Mouse (Mus musculus) left cerebral cortex, adult 18-20 months (tissue): ENCODE data around the gene Map2k6. TPM values are rescaled to one million over a fixed set of nuclear protein-coding genes. Genes with fewer than 3 reads are reported as not detected.
A peak's percentile ranks its signal among the peaks of the same experiment; 100 is the strongest.

ENCODE experiments used
- DNase-seq, 2 experiments: peaks; one replicate each; pipeline ENCODE4 v3.0.0; 2021 to 2022; ENCODE audit warnings: low spot score in 2 of 2, mixed read lengths in 1 of 2
- total RNA-seq, 2 experiments: library from RNA; stranded (reverse); gene quantifications; 2 replicates each; pipeline ENCODE4 v1.2.3; 2021

Gene Map2k6
- total RNA-seq, 2 experiments from 2014 or later: 22.0 to 23.2 TPM

DNA sequence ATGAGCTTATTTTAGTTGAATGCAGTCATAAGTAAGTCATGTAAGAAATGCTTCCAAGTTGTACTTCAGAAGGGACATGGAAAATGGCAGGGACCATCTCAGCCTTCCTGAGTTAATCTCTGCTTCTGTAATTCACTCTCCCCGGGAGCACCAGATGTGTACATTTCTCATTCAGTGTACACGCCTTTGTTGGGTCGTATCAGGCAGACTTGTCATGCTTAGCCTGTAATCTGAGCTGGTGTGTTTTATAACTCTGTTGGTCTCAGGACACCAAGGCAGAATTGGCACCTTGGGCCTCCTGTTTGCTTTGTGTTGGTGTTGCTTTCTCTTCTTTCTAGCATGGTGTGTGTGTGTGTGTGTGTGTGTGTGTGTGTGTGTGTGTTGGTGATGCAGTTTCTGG, 3.7 kb downstream of the Map2k6 start:
- DNase-seq: no peak

DNA sequence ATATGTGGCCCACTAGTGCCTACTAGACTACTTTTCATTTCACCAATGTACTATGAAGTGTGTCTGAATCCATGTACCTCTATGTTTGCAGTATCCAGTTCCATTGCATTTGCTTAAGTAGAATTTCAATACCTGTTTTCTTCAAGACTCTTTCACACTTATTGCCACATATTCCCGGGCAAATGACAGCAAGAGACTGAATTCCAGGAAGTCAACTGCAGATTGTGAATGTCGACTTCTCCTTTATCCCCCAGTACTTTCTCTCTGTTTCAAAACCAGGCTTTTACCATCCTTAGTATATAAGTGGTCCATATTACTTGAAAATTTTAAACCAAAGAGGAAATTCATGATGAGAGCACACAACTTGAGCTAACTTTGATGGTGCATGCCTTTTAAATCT, 4.7 kb downstream of the Map2k6 start:
- no peak for DNase-seq

DNA sequence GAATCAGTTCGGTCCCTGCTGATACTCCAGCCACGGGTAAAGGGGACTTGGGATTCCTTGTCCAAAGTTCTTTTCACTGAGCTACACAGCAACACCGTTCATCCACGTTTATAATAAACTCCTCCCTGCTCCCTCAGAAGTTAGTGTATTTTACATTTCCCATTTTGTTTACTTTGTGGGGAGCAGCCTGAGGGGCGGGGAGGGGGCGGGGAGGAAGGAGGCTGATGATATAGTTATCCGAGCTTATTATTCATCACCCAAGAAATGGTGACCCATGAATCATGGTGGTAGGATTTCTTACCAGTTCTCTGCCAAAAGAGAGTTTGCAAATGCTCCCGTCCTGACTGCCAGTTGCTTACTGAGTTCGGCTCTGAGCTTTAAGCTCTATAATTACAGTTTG, 6.7 kb downstream of the Map2k6 start:
- DNase-seq: no peak

DNA sequence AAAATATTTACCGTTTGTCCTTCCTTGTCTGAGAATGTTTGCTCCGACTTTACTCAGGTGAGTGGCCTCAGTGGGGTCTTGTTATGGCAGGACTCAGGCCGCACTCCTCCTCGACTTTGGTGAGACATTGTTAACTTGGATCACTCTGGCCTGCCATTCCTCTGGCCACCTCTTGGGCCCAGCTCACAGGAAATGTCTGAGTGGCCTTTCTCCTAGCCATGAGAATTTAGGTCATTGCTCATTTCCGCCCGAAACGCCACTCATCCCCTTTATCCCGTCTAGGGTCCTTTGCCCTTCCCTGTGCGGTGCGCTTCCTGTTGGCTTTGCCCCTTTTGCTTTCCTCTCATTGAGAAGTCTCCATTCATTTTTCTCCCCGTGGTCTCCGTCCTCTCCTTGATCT, 10.2 kb downstream of the Map2k6 start:
- no peak for DNase-seq

- DNase-seq: no peak
These were observed 10.9 kb downstream of the Map2k6 start for GRCm38 (mm10) chr11:110409776-110410175.

DNA sequence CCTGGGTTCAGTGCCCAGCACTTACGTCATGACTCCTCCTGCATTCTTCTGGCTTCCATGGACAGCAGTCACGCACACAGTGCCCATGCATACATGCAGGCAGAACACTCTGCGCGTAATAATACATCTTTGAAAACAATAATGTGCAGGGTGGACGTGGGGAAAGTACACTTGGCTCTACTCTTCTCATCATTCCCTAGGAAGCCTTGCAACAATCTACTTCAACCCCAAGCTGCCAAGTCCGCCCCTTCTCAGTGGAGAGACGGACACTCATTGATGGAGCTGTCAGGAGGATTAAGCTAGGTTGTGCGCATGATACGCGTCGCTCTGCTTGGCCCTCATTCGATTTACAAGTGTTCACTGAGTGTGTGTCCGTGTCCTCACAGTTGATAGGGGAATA, 12.7 kb downstream of the Map2k6 start:
- no peak for DNase-seq

- no peak for DNase-seq
These were observed 15.3 kb downstream of the Map2k6 start for GRCm38 (mm10) chr11:110414263-110414662.

- DNase-seq: no peak
These were observed 17.8 kb downstream of the Map2k6 start for GRCm38 (mm10) chr11:110416691-110417090.

DNA sequence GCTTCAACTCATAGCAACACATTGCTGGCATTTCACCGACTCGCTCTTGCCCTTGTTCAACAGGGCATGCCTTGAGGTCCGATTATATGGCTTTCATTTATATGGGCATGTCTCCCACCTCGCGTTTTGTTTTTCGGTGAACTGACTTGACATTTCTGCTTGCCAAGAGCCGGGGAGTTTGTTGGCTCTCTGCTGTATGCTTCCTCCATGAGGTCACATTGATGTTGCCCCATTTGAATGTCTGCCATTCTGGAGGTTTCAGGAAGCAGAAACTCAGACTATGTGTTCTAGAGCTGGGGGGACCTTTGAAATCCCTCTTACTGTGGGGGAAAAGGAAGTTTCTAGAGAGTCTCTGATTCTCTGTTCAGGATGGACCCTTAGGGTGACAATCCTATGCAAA, 21.5 kb downstream of the Map2k6 start:
- DNase-seq: no peak

DNA sequence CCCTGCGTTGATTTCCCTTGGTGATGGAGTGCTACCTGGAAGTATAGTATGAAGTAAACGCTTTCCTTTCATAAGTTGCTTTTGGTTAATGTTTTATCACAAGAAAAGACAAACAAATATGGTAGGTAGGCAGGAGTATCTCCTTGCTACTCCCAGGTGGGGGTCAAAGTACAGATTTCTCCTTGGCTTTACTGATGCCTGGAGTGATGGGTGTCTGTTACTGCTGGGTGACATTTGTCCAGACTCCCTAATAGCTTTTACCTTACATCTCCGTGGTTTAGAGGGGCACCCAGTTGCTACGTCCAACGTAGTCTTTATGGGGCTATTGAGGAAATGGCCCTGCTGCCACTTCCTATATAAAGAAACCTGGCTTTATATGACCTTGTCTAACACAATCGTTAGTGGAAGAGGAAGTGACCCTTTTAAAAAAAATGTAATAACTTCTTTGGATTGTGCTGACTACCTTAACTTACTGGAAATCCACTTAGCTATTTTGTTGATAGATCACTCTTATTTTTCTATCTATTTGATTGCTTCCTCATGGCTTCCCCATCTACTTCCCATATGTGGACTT, 27.7 kb downstream of the Map2k6 start:
- no peak for DNase-seq

DNA sequence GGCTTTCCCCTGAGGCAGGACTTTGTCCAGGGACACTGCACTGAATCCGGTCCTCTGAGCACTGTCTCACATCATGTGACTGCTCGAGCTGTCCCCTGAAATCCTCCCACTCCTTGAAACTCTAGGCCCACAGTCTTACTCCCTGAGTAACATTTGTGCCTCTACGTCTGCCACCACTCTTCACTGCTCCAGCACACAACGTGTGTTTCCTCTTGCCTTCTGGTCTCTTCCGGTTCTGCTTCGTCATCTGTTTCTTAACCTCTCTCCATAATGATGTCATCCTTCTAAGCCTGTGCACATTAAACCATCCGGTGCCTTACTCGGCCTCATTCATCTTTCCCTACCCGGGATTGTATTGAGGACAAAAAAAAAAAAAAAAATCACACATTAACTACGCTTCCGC, 28.2 kb downstream of the Map2k6 start:
- no peak for DNase-seq

GRCm38 (mm10) chr11:110428999-110429398, 30.1 kb downstream of the Map2k6 start:
- DNase-seq: no peak

GRCm38 (mm10) chr11:110429837-110430418, 31.0 kb downstream of the Map2k6 start:
- DNase-seq: no peak

DNA sequence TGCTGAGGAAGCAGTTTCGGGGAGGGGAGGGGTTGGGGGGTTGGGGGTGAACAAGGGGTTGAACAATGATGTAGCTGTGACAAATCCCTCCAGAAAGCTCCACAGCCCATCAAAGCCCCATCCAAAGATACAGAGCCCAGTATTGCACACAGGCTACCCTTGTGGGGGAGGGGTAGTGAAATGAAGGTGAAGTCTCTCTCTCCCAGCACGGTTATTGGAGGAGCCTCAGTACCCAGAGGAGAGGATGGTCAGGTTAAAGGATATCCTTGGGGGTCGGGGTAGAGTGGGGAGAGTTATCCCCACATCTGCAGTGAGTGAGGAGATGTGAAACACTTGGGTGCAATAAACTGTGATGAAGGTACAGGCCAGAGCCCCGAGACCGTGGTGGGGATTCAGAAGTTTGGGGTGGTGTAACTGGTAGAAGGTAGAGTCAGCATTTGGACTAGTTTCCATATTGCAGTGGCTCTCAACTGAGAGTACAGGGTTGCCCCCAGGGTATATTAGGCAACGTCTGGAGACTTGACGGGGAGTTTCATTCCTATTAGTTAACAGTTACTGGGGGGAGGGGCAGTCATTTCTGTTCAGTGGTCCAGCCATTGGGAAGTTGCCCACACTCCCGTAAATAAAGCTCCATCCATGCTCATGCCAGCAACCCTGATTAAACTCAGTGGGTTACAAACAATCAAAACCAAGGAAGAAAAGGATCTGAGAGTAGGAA, 37.1 kb downstream of the Map2k6 start:
- DNase-seq: no peak

DNA sequence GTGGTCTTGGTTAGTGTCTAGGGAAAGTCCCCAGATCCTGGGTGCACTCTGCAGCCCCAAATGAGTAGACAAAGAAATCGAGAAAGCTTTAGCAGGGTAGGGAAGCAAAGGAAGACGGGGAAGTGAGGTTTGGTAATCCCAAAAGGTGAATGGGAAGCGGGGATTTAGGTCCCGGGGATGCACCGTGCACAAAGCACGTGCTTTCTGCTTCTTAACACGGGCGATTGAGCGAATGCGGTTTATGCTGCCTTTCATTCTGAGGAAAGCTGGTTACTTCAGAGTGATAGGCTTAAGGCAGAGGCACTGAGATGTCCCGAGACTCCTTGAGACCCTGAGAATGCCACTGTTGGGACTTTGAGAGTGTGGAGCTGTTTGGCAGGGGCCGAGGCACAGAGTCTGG, 38.1 kb downstream of the Map2k6 start:
- DNase-seq: no peak

DNA sequence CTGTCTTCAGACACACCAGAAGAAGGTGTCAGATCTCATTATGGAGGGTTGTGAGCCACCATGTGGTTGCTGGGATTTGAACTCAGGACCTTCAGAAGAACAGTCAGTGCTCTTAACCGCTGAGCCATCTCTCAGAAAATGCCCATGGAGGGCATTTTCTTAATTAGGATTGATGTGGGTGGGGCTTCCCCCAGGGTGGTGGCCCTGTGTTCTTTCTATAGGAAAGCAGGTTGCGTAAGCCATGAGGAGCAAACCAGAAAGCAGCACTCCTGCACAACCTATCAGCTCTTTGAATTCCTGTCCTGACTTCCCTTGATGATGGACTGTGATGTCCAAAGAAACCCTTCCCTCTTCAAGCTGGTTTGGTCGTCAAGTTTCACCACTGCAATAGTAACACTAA, 39.2 kb downstream of the Map2k6 start:
- DNase-seq: no peak

- no peak for DNase-seq
These were observed 39.9 kb downstream of the Map2k6 start for GRCm38 (mm10) chr11:110438700-110439296.

- no peak for DNase-seq
These were observed 40.4 kb downstream of the Map2k6 start for GRCm38 (mm10) chr11:110439354-110439753.

DNA sequence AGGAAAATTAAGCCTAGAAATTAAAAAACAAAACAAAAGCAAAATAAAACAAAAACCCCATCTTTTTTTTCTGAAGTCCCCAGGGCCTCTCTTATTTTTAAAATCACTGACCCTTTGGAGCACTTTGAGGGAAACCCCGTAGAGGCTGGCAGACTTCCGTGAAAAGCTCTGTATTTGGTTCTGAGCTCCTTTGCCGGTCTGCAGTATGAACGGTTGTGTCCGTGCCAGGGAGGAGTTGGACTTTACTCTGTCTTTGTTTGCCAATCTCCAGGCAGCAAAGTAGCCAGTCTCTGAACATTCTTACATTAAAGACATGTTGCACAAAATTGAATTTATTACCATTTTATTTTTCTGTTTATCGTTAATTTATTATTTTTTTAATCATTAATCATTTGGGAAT, 45.7 kb downstream of the Map2k6 start:
- DNase-seq: no peak

- DNase-seq: no peak
These were observed 49.3 kb downstream of the Map2k6 start for GRCm38 (mm10) chr11:110448131-110448725.

GRCm38 (mm10) chr11:110448726-110449161, 49.8 kb downstream of the Map2k6 start:
- peak; percentile 13 to 36 for DNase-seq

GRCm38 (mm10) chr11:110449183-110449582, 50.3 kb downstream of the Map2k6 start:
- DNase-seq: no peak
